8 mouse cellular contexts compared by ENCODE assay signal in the genomic region with DNA sequence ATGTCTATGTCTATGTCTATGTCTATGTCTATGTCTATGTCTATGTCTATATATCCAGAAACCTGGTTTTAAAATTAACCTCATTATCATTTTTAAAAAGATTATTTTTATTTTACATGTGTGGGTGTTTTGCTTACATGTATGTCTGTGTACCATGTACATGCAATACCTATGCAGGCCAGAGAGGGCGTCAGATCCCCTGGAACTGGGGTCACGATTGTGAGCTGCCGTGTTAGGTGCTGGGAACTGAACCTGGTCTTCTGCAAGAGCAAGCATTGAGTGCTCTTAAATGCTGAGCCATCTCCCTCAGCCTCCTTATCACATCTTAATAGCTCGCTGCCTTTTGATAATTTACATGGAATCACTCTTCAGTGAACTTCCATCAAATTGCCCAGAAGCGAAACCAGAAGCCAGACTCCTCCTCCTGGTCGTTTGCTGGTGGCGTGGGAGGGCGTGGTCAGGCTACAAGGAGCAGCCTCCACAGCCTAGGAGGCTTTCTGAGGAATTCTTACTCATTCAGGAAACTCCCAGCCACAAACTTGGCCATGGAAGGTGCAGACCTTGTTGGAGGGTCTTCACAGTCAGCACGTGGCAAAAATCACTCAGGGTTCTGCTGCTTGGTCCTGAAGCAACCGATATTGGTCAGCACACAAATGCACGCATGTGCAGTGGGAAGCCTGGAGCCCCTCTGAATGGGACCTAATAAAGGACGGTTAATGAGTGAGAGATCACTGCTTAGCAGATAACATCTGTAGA. TPM values are rescaled to one million over a fixed set of nuclear protein-coding genes. Genes with fewer than 3 reads are reported as not detected.
DNase-seq lines count a peak whose midpoint lies in the region; ATAC-seq and TF ChIP-seq lines count a peak whose summit lies in the region.

No protein-coding gene starts in this region.

- TF ChIP-seq CTCF in layer of hippocampus, adult 2 months (conservative IDR thresholded peaks at IDR 0.05) = peak; percentile 48
- peak; percentile 46; the same call in 1 of the 2 replicates for TF ChIP-seq CTCF in bone marrow, adult 2 months (IDR thresholded peaks at IDR 0.05; ENCODE audit: control insufficient read depth, insufficient read depth, low read length)

- H3K9ac ChIP-seq in limb, embryonic 14.5 days (ENCODE audit: low read depth, low read length, severe bottlenecking) = no peak overlapping the region
- H3K9ac ChIP-seq in neural tube, embryonic 14.5 days (replicated peaks; ENCODE audit: low read depth, low read length) = no peak overlapping the region
- H3K9ac ChIP-seq in midbrain, embryonic 14.5 days (replicated peaks; ENCODE audit: low read length) = no peak overlapping the region

- no peak for ATAC-seq in limb, embryonic 14.5 days (ENCODE audit: low FRiP score, low read depth)
- ATAC-seq in neural tube, embryonic 14.5 days (ENCODE audit: low read depth) = no peak
- no peak for ATAC-seq in midbrain, embryonic 14.5 days (ENCODE audit: low FRiP score, low TSS enrichment)

- peak overlapping the region; percentile 25 for H3K4me2 ChIP-seq in limb, embryonic 14.5 days (replicated peaks; ENCODE audit: low read depth, low read length, severe bottlenecking)
- H3K4me2 ChIP-seq in neural tube, embryonic 14.5 days (ENCODE audit: low read depth, low read length) = peak overlapping the region; percentile 14; the same call in 1 of the 2 replicates
- H3K4me2 ChIP-seq in midbrain, embryonic 14.5 days (ENCODE audit: low read length) = no peak overlapping the region

- no peak for TF ChIP-seq POLR2A in bone marrow, adult 2 months (IDR thresholded peaks at IDR 0.05; ENCODE audit: borderline replicate concordance, control insufficient read depth, low read depth, low read length)
- TF ChIP-seq POLR2A in limb, embryonic 14.5 days (IDR thresholded peaks at IDR 0.05; ENCODE audit: borderline replicate concordance, extremely low read depth, insufficient read depth, insufficient read length) = no peak

- 16% methylated on average over 12 of the region's 12 CpGs for WGBS in bone marrow, adult 2 months
- 48% methylated on average over 12 of the region's 12 CpGs for WGBS in limb, embryonic 14.5 days
- 49% methylated on average over 12 of the region's 12 CpGs for WGBS in neural tube, embryonic 14.5 days
- WGBS in midbrain, embryonic 14.5 days = 68% methylated on average over 12 of the region's 12 CpGs

- no peaks in the 10 kb centered on the region for H3K36me3 ChIP-seq in limb, embryonic 14.5 days (ENCODE audit: control insufficient read depth, insufficient read depth, low read length)
- H3K36me3 ChIP-seq in neural tube, embryonic 14.5 days (ENCODE audit: control insufficient read depth, insufficient read depth, low read length) = no peaks in the 10 kb centered on the region
- no peaks in the 10 kb centered on the region for H3K36me3 ChIP-seq in midbrain, embryonic 14.5 days (ENCODE audit: control insufficient read depth, insufficient read depth, low read length)

- peaks cover 16% of the 10 kb centered on the region for H3K27me3 ChIP-seq in limb, embryonic 14.5 days (ENCODE audit: control insufficient read depth, insufficient read depth, low read length)
- H3K27me3 ChIP-seq in neural tube, embryonic 14.5 days (ENCODE audit: control insufficient read depth, insufficient read depth, low read length) = peaks cover 5% of the 10 kb centered on the region
- peaks cover 8% of the 10 kb centered on the region; the same call in 1 of the 2 replicates for H3K27me3 ChIP-seq in midbrain, embryonic 14.5 days (ENCODE audit: control insufficient read depth, insufficient read depth, low read length)

- peaks cover 2% of the 10 kb centered on the region; the same call in 1 of the 2 replicates for H3K4me1 ChIP-seq in bone marrow, adult 2 months (ENCODE audit: control insufficient read depth, insufficient read depth, low read length)
- H3K4me1 ChIP-seq in limb, embryonic 14.5 days (ENCODE audit: control insufficient read depth, insufficient read depth, low read length) = no peaks in the 10 kb centered on the region
- no peaks in the 10 kb centered on the region for H3K4me1 ChIP-seq in neural tube, embryonic 14.5 days (ENCODE audit: control insufficient read depth, insufficient read depth, low read length)
- no peaks in the 10 kb centered on the region for H3K4me1 ChIP-seq in midbrain, embryonic 14.5 days (ENCODE audit: control insufficient read depth, insufficient read depth, low read length)

- H3K4me3 ChIP-seq in layer of hippocampus, adult 2 months = peak overlapping the region; percentile 11; the same call in 1 of the 2 replicates
- H3K4me3 ChIP-seq in bone marrow, adult 2 months (replicated peaks; ENCODE audit: control insufficient read depth, low read depth, low read length) = peak overlapping the region; percentile 56
- H3K4me3 ChIP-seq in limb, embryonic 14.5 days (replicated peaks; ENCODE audit: low read length) = 0 out of 2 replicates have a peak overlapping the region, but pooled peaks have one; percentile 2
- no peak overlapping the region for H3K4me3 ChIP-seq in neural tube, embryonic 14.5 days (ENCODE audit: low read depth, low read length)
- H3K4me3 ChIP-seq in midbrain, embryonic 14.5 days (replicated peaks; ENCODE audit: low read depth, low read length) = no peak overlapping the region

- H3K9me3 ChIP-seq in limb, embryonic 14.5 days (ENCODE audit: control insufficient read depth, low read length) = no peaks in the 10 kb centered on the region
- no peaks in the 10 kb centered on the region for H3K9me3 ChIP-seq in neural tube, embryonic 14.5 days (ENCODE audit: control insufficient read depth, low read length)
- H3K9me3 ChIP-seq in midbrain, embryonic 14.5 days (ENCODE audit: control insufficient read depth, low read length) = no peaks in the 10 kb centered on the region

- intact Hi-C loops in heart, postnatal 10 days (cut with DNase I) = no loop called here

- DNase-seq in layer of hippocampus, adult 2 months (ENCODE audit: low spot score in 2 of 2) = no peak
- no peak for DNase-seq in layer of hippocampus, postnatal 25 days (ENCODE audit: extremely low spot score in 1 of 2, low spot score in 1 of 2)
- DNase-seq in heart, postnatal 10 days = peak; percentile 42 to 53
- DNase-seq in limb, embryonic 14.5 days (ENCODE audit: low spot score) = no peak
- DNase-seq in midbrain, embryonic 14.5 days = no peak
- no peak for DNase-seq in frontal cortex, postnatal 25 days (ENCODE audit: low spot score in 2 of 2)

- no peak overlapping the region for H3K27ac ChIP-seq in layer of hippocampus, adult 2 months
- peak overlapping the region; percentile 52 for H3K27ac ChIP-seq in bone marrow, adult 2 months (ENCODE audit: control insufficient read depth, insufficient read depth, low read depth, low read length, poor library complexity)
- no peak overlapping the region for H3K27ac ChIP-seq in limb, embryonic 14.5 days (replicated peaks; ENCODE audit: low read depth, low read length)
- H3K27ac ChIP-seq in neural tube, embryonic 14.5 days (ENCODE audit: low read depth, low read length) = no peak overlapping the region
- no peak overlapping the region for H3K27ac ChIP-seq in midbrain, embryonic 14.5 days (replicated peaks; ENCODE audit: low read depth, low read length)

RNA-seq across cellular contexts. Expression of a gene that starts 32.2 kb away (rescaled TPM):
- total RNA-seq in layer of hippocampus, adult 2 months (2021) = 10 to 100 TPM; 31.7 to 34.7 TPM
- total RNA-seq in layer of hippocampus, postnatal 25 days (2021) = 10 to 100 TPM; 25.0 to 34.5 TPM
- polyA plus RNA-seq in bone marrow, adult 2 months (2011; ENCODE audit: insufficient read depth, insufficient read length, low replicate concordance, missing spikeins) = 1.7 and 5.1 TPM in 2 replicates
- total RNA-seq in heart, postnatal 10 days (2021) = 10 to 100 TPM; 53.6 to 56.0 TPM
- 6.3 and 6.4 TPM in 2 replicates for polyA plus RNA-seq in limb, embryonic 14.5 days (2012; rRNA removed)
- polyA plus RNA-seq in limb, embryonic 14.5 days (2014; fragmentation: Nextera tagmentation; extraction: Ambion mirVana) = 10.0 and 12.3 TPM in 2 replicates
- 9.9 and 15.3 TPM in 2 replicates for polyA plus RNA-seq in neural tube, embryonic 14.5 days (2014; fragmentation: Nextera tagmentation; extraction: Ambion mirVana)
- 6.5 and 10.8 TPM in 2 replicates for polyA plus RNA-seq in midbrain, embryonic 14.5 days (2014; fragmentation: Nextera tagmentation; extraction: Ambion mirVana)

Comparison
In these comparisons a context has a peak if more than half of its experiments do, and no peak if none do; other contexts are left out.
1. DNase-seq: peak in heart, postnatal 10 days (2 of 2); none in layer of hippocampus, adult 2 months (0 of 2), layer of hippocampus, postnatal 25 days (0 of 2), limb, embryonic 14.5 days (single experiment), midbrain, embryonic 14.5 days (single experiment) and frontal cortex, postnatal 25 days (0 of 2).
2. H3K4me3 ChIP-seq: peak in layer of hippocampus, adult 2 months (single experiment), bone marrow, adult 2 months (single experiment) and limb, embryonic 14.5 days (single experiment); none in neural tube, embryonic 14.5 days (single experiment) and midbrain, embryonic 14.5 days (single experiment).